Mouse (Mus musculus) ovary, postnatal 10 days (tissue): ENCODE data around the gene Ibsp.
A peak's percentile ranks its signal among the peaks of the same experiment; 100 is the strongest.

Source experiments
- DNase-seq: peaks from one replicate; pipeline ENCODE4 v3.0.0; 2022; ENCODE audit warnings: low spot score

Ibsp gene

GRCm38 (mm10) chr5:104298994-104299393 is at the start of gene Ibsp:
TSS of gene Ibsp (plus strand) at chr5:104299171.
- no peak for DNase-seq

GRCm38 (mm10) chr5:104251811-104252210 is 47.2 kb upstream of the Ibsp start:
- DNase-seq = no peak

- DNase-seq = no peak
Measured at GRCm38 (mm10) chr5:104256585-104256984, 42.4 kb upstream of the Ibsp start.

- no peak for DNase-seq
Measured at GRCm38 (mm10) chr5:104261908-104262461, 37.0 kb upstream of the Ibsp start.

- no peak for DNase-seq
Measured at GRCm38 (mm10) chr5:104263014-104263776, 35.8 kb upstream of the Ibsp start.

- no peak for DNase-seq
Measured at GRCm38 (mm10) chr5:104294201-104294600, 4.8 kb upstream of the Ibsp start.

GRCm38 (mm10) chr5:104314073-104314472 is 15.1 kb downstream of the Ibsp start:
- no peak for DNase-seq

GRCm38 (mm10) chr5:104325029-104325428 is 26.1 kb downstream of the Ibsp start, which contains the start of gene Mepe:
TSS of gene Mepe (plus strand) at chr5:104325329.
- no peak for DNase-seq

- no peak for DNase-seq
Measured at GRCm38 (mm10) chr5:104326884-104327283, 27.9 kb downstream of the Ibsp start.

- no peak for DNase-seq
Measured at GRCm38 (mm10) chr5:104327389-104327788, 28.4 kb downstream of the Ibsp start.

- no peak for DNase-seq
Measured at GRCm38 (mm10) chr5:104327876-104328275, 28.9 kb downstream of the Ibsp start.

- no peak for DNase-seq
Measured at GRCm38 (mm10) chr5:104328317-104328850, 29.4 kb downstream of the Ibsp start.

GRCm38 (mm10) chr5:104329381-104329780 is 30.4 kb downstream of the Ibsp start:
- DNase-seq = no peak

- no peak for DNase-seq
Measured at GRCm38 (mm10) chr5:104330088-104330487, 31.1 kb downstream of the Ibsp start.

GRCm38 (mm10) chr5:104332296-104332695 is 33.3 kb downstream of the Ibsp start:
- DNase-seq = no peak

GRCm38 (mm10) chr5:104333231-104333640 is 34.3 kb downstream of the Ibsp start:
- peak; percentile 19 for DNase-seq

- no peak for DNase-seq
Measured at GRCm38 (mm10) chr5:104333643-104334042, 34.7 kb downstream of the Ibsp start.

GRCm38 (mm10) chr5:104334516-104334915 is 35.5 kb downstream of the Ibsp start:
- no peak for DNase-seq

- no peak for DNase-seq
Measured at GRCm38 (mm10) chr5:104335962-104336361, 37.0 kb downstream of the Ibsp start.

GRCm38 (mm10) chr5:104337491-104337890 is 38.5 kb downstream of the Ibsp start:
- DNase-seq = no peak

GRCm38 (mm10) chr5:104339009-104339408 is 40.0 kb downstream of the Ibsp start:
- no peak for DNase-seq

- DNase-seq = no peak
Measured at GRCm38 (mm10) chr5:104339706-104340512, 40.9 kb downstream of the Ibsp start.

- no peak for DNase-seq
Measured at GRCm38 (mm10) chr5:104340513-104340829, 41.5 kb downstream of the Ibsp start.
